Mouse (Mus musculus) mature B cell (primary cell): ENCODE data around the gene Gast.
"Not testable (repeated sequence)": the region's sequence is repeated elsewhere in the genome, so short reads cannot be mapped to it uniquely, and the experiment has no call there.

Source experiments
- in situ Hi-C: fragments of 300-500 bp; cut with MboI; formaldehyde crosslinking; loops from 2 replicates; pipeline ENCODE4 v1.14.3; 2019

Gene Gast

DNA sequence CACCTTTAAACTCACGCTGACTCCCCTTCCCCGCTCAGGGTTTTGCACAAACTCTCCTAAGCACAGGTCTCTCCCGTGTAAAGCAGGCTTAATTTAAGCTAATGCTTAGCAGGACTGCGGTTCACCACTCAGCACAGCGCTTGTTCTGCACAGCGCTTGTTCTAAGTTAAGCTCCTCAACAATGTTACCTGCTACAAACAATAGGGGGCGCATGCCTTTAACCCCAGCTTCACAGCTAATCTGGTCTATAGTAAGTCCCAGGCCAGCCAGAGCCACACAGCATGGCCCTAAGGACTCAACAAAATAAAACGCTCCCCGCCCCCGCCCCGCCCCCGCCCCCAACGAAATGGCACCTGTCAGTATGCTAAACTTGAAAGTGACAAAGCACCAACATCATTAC is 26.9 kb downstream of the Gast start:
- in situ Hi-C loops: not testable (repeated sequence)

DNA sequence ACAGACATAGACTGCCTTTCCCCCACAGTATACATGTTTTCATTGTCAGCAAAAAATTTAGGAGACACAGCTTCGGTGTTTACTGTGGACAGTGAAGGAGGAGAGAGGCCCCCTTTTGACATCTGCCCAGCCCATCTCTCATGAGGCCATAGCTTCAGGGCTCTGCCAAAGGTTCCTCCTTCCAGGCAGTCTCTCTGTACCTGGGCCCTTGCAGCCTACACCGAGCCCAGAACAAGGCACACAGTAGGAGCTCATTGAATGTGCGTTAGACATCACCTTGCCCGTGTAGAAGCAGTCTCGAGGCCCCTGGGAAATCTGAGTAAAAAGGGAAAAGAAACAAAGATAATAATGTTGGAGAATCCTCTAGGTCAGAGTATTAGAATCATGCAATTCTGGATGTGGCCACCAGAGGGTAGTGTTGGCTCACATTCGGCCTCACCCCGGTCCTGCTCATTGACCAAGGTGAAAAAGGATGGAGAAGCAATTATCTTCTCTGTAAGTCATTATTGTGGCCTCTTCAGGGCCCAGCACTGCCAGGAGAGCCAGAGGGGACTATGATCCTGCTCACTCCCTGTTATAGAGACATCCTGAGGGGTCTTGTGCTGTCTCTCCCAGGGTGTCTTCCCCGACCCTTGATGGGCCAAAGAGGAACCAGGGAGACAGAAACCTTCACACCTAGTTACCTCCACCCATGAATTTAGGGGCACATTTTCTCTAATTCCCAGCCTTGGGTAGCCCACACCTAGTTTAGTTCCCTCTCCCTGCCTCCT is 28.2 kb downstream of the Gast start:
- in situ Hi-C loops: no loop called here

DNA sequence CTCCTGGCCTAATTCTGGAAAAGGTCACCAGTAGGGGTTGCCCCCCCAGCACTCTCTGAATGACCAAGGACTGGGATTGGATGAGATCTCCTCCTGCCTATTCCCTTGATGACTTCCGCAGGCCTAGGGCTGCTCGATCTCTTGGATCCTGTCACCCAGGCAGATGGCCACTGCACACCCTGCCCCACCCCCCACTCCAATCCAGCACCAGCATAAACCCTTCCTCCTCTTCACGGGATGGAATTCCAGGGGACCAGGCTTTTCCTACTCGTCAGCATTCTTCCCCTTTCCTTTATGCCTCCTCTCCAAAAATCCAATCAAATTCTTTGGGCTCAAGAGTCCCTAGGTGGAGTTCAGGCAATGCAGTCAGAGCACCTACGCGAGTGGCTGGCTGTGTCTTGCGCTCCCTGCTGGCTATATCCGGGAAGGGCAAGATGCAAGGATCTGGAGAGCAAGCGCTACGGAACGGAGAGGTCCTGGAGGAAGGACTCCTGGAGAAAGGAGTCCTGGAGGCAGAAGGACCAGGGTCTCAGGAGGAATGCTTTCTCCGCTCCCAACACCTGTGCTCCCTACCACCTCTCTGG is 28.9 kb downstream of the Gast start:
- in situ Hi-C loops: no loop called here

DNA sequence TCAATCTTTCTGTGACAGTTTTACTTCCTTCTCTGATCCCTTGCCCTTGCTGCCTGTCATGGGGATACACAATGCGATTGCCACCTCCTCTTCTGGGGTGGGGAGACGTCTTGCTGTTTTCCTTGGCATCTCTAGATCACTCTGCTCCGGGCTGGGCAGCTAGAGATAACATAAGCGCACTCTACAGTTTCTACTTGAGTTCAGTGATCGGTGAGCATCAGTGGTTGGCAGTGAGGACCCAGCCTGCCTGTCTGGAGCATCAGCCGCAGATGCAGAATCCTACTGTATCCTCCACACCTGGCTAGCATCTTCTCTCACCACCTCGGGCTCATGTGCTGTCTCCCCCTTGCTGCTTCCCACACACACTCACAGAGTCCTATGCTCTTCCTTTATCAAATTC is 34.9 kb downstream of the Gast start:
- in situ Hi-C loops: no loop called here

DNA sequence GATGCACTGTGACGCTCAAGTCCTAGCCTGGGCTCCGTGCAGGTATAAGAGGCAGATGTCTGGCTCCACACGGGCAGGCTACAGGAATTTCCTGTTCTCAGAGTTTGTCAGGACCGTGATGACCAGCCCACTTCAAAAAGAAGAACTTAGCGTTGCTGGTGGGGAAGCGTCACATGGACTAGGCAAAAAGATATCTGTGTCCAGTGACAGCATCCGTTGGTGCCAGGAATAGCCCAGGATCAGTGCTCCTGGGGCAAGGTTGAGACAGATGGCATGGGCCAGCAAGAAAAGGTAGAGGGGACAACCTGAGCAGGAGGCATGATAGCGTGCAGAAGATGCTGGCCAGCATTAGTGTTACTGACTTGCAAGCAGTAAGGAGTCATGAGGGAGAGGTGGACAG is 35.6 kb downstream of the Gast start:
- in situ Hi-C loops: no loop called here

DNA sequence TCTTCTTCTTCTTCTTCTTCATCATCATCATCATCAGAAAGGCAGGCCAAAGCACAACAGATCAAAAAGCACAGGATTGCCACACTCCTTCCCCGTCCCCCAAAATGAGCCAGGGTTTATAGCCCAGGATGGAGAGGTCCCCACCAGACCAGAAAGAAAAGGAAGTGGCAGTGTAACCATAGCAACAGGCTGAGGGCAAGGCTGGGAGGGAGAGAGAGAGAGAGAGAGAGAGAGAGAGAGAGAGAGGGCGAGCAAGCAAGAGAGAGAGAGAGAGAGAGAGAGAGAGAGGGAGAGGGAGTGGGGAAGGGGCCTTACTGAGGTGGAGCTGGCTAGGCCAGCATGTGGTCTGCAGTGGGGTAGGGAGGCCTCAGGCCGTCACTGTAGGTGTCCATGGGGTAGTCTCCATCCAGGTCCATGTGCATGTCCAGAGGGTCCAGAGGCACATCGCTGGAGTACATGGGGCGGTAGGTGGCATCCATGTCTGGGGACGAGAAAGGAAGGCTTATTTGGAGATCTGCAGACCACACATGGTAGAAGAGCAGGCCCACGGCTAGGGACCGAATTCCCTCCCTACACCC is 37.9 kb downstream of the Gast start:
- in situ Hi-C loops: no loop called here

DNA sequence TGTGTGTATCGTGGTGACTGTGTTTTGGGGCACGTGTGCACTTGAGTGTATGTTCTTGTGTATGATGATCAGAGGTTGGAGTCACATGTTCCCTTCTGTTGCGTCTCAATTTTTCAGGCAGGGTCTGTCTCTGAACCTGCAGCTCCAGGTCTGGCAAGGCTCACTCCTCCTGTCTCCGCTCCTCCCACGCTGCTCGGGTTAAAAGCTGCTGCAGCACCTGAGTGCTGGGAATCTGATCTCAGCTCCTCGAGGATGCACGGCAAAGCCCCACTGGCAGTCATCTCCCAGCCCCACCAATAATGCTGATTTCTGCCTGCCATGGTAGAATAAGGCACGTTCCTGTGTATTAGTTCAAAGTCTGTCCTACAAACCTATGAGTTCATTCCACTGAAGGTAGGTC is 40.9 kb downstream of the Gast start:
- in situ Hi-C loops: no loop called here

DNA sequence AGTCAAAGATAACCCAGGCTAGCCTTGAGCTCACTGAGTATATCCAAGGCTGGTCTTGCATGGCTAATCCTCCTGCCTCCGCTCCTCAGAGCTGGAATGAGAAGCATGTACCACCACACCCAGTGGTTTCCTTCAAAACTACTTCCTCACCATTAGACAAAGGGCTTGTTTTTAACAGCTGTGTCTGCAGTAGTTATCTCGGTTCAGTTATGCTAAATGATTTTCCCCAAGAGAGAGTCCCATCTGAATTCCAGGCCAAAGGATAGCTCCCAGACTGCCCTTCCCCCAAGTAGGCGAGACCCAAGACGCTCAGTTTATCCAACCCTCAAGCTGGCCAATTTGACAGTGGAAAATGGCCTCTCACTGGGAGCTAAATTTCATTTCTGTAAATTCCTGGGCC is 41.8 kb downstream of the Gast start:
- in situ Hi-C loops: no loop called here

DNA sequence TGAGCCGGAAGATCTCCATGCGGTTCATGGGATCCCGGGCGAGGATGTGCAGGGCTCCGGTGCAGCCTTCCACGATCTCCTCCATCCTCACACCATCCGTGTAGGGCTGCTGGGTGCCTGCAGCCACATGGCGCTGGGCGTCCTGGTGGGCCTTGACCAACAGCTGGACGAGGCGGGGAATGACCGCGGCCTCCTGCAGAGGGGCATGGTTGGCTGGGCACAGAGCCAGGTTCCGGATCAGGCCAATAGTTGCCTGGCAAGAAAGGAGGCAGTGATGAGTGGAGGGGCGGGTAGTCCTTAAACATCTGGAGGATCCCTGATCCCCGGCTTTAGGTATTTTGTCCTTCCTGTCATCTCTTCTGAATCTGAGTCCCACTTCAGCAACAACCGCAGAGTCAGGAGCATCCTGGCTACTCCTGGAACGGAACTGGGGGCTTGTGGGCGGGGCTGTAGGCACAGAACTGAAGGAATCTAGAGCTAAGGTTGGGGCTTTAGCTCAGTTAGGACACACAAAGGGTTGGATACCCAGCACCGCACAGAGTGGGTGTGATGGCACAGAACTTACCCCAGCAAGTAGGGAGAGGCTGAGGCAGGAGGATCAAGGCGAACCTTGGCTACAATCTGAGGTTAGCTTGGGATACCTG is 42.7 kb downstream of the Gast start:
- in situ Hi-C loops: no loop called here

DNA sequence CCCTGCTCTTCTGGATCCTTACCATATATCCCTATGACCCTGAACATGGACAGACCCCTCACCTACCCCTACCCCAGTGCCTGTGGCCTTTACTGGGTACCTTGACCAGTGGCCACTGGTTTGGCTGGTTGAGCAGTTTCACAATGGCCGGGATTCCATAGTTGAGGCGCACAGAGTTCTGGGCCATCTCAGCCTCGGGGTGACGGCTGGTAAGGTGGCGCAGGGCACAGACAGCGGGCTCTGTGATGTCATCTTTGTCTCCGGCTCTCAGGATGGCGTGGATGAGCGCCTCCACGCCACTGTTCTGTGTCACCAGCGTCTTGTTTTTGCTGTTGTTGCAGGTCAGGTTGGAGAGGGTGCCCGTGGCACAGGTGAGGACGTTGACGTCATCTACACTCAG is 43.8 kb downstream of the Gast start:
- in situ Hi-C loops: no loop called here

DNA sequence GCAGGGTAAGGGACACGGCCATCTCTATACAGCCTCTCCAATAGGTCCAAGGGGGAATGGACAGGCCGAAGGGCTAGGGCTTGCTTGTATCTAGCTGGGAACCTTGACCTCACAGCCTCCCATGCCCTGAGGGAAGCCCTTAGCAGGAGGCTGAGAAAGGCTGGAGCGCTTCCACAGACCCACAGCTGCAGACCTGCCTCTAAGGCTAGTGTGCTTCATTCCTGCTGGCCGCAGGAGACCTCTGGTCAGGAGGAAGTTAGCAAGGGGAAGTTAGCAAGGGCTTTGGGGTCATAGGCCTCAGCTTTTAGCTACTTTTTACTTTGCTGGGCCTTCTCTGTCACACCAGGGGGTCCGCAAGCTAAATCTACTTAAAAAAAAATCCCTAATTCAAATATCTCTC is 44.2 kb downstream of the Gast start:
- in situ Hi-C loops: no loop called here

DNA sequence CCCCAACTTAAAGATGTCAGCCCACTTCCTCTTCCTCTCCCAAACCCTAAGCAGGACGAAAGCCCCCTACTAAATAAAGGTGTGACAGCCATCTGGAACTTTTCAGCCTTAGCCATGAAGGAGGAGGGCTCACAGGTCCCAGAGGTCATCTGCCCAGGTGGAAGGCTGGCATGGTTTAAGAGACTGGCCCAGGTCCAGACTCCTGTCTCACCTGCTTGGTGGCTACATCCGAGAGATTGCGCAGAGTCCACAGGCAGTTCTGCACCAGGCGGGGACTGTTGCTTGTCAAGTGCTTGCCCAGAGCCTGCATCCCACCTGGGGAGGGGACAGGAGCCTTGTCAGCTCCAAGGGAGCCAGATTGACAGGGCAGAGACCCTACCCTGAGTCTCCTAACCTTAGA is 45.1 kb downstream of the Gast start:
- in situ Hi-C loops: no loop called here

DNA sequence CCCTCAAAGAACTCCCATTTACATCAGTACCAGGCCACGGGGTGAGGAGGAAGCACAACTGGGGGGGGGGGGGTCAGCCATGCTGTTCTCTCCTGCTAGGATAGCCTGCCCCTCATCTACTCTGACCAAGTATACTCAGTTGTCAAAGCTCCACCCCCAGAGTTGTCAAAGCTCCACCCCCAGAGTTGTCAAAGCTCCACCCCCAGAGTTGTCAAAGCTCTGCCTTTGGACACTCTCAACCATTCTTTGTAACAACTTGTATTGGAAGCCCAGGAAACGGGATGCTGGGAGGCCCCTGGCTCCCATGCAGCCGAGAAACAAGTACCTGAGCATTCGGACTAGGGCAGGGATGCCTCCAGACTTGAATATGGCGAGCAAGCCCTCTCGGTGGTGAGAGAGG is 48.5 kb downstream of the Gast start:
- in situ Hi-C loops: no loop called here

DNA sequence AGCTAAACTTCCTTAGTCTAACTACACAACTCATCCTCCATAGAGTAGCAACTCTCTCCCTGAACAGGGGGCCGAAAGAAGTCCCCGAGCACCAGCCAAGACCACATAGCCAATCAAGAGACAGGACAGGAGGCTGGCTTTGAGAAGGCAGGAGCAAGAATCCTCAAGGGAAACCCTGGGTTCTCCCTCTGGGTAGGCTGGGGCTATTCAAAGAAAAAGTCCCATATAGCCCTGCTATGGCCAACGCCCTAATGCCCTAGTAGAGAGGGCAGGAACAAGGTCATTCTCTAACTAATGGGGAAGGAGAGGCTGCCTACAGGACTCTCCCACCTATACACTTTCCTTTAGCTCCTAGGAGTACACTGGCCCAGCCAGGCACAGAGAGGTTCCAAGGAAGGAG is 50.8 kb downstream of the Gast start:
- in situ Hi-C loops: no loop called here

DNA sequence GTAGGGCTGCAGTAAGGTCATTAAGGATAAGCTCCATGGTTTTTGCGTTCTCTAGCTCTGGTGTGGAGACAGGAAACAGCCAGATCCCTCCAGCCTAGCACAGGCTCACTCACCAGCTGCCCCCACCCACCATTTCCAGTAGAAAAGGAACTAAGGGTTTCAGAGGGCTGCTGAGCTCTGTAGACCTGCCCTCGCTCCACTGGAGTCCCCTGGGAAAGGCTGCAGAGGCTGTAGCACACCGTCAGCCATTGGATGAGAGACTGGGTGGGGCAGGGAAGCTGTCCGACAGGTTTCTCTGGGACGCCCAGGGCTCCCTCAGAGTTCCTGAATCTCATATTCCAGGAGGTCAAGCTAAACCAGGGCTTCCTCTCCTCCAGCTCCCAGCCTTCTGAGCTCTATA is 52.4 kb downstream of the Gast start:
- in situ Hi-C loops: no loop called here
